Mouse (Mus musculus) CH12.LX (cell line): ENCODE results near the gene Camp. TPM values are rescaled to one million over a fixed set of nuclear protein-coding genes. Genes with fewer than 3 reads are reported as not detected.

ENCODE experiments used
- DNase-seq: peaks from one replicate; pipeline ENCODE4 v3.0.0-alpha.2; 2013; ENCODE audit errors: extremely low read depth
- H3K27ac ChIP-seq: 2 replicates; pipeline ENCODE4 v1.5.1; 2012; ENCODE audit warnings: low read depth, mild to moderate bottlenecking, control low read depth, moderate library complexity; ENCODE audit not compliant: insufficient read depth
- H3K27me3 ChIP-seq: replicated peaks from 2 replicates; pipeline ENCODE3; 2012; ENCODE audit warnings: inconsistent platforms
- H3K36me3 ChIP-seq, 2 experiments: replicated peaks in 1 of 2; 2 replicates each; pipeline versions ENCODE3 to v1.6.1; 2012; ENCODE audit warnings: inconsistent platforms in 1 of 2, low read length in 1 of 2, mild to moderate bottlenecking in 1 of 2, mixed read lengths in 1 of 2, moderate library complexity in 1 of 2; ENCODE audit not compliant: control insufficient read depth in 1 of 2, insufficient read depth in 1 of 2
- H3K4me1 ChIP-seq, 2 experiments: 2 replicates each; pipeline ENCODE4 v1.6.1; 2012; ENCODE audit warnings: inconsistent platforms in 1 of 2, moderate library complexity in 1 of 2; ENCODE audit not compliant: insufficient read depth in 2 of 2, control insufficient read depth in 1 of 2
- H3K4me2 ChIP-seq: 2 replicates; pipeline ENCODE4 v1.6.1; 2012; ENCODE audit warnings: low read depth, mild to moderate bottlenecking, control low read depth; ENCODE audit not compliant: poor library complexity, insufficient read depth, severe bottlenecking
- H3K4me3 ChIP-seq, 3 experiments: fragments of 150-350 bp in 1 of 3; sonication (generic) in 1 of 3; replicated peaks in 1 of 3; 2 replicates each; pipeline versions ENCODE3 to v1.5.1; 2011 to 2012; ENCODE audit warnings: low read depth in 2 of 3, low read length in 2 of 3, mild to moderate bottlenecking in 2 of 3, moderate library complexity in 2 of 3, control low read depth in 1 of 3, improper control_type of control experiment in 1 of 3, inconsistent platforms in 1 of 3, mixed read lengths in 1 of 3; ENCODE audit not compliant: poor library complexity in 1 of 3
- H3K79me2 ChIP-seq: replicated peaks from 2 replicates; pipeline ENCODE4 v1.6.1; 2012; ENCODE audit warnings: mild to moderate bottlenecking, moderate library complexity; ENCODE audit not compliant: control insufficient read depth, poor library complexity, insufficient read depth, severe bottlenecking; ENCODE audit errors: extremely low read depth
- H3K9ac ChIP-seq: 2 replicates; pipeline ENCODE4 v1.6.1; 2012; ENCODE audit warnings: low read depth, mild to moderate bottlenecking, control low read depth, moderate library complexity; ENCODE audit not compliant: insufficient read depth
- H3K9me3 ChIP-seq: replicated peaks from 2 replicates; pipeline ENCODE3; 2012; ENCODE audit warnings: low read length, inconsistent platforms, mixed read lengths
- BHLHE40 ChIP-seq: IDR thresholded peaks from 2 replicates; pipeline ENCODE4 v1.6.1; 2011; ENCODE audit warnings: mild to moderate bottlenecking, low read depth, low read length, improper control_type of control experiment
- CHD1 ChIP-seq: IDR thresholded peaks from 2 replicates; pipeline ENCODE4 v1.6.1; 2012; ENCODE audit warnings: low read depth, low read length, improper control_type of control experiment, inconsistent platforms
- CHD2 ChIP-seq: IDR thresholded peaks from 2 replicates; pipeline ENCODE4 v1.6.1; 2011; ENCODE audit warnings: low read length, improper control_type of control experiment
- CTCF ChIP-seq, 2 experiments: IDR thresholded peaks in 1 of 2; conservative IDR thresholded peaks in 1 of 2; 2 replicates each; pipeline ENCODE4 v1.5.1; 2011 to 2012; ENCODE audit warnings: low read depth in 2 of 2, low read length in 2 of 2, improper control_type of control experiment in 1 of 2, inconsistent platforms in 1 of 2, mild to moderate bottlenecking in 1 of 2, moderate library complexity in 1 of 2
- E2F4 ChIP-seq: IDR thresholded peaks from 2 replicates; pipeline ENCODE4 v1.6.1; 2011; ENCODE audit warnings: low read depth, low read length, improper control_type of control experiment; ENCODE audit not compliant: insufficient replicate concordance
- ELF1 ChIP-seq: IDR thresholded peaks from 2 replicates; pipeline ENCODE4 v1.6.1; 2014; ENCODE audit warnings: low read depth, mild to moderate bottlenecking, inconsistent platforms, low read length, improper control_type of control experiment
- EP300 ChIP-seq: IDR thresholded peaks from 2 replicates; pipeline ENCODE4 v1.6.1; 2011; ENCODE audit warnings: low read length, improper control_type of control experiment
- ETS1 ChIP-seq: conservative IDR thresholded peaks from 2 replicates; pipeline ENCODE4 v1.6.1; 2012; ENCODE audit warnings: low read depth, mild to moderate bottlenecking, inconsistent platforms, low read length, improper control_type of control experiment, moderate library complexity
- GABPA ChIP-seq: IDR thresholded peaks from 2 replicates; pipeline ENCODE4 v1.6.1; 2012; ENCODE audit warnings: low read depth, low read length, improper control_type of control experiment, inconsistent platforms; ENCODE audit not compliant: insufficient replicate concordance
- HCFC1 ChIP-seq: IDR thresholded peaks from 2 replicates; pipeline ENCODE4 v1.6.1; 2012; ENCODE audit warnings: low read depth, mild to moderate bottlenecking, inconsistent platforms, low read length, improper control_type of control experiment
- JUND ChIP-seq: conservative IDR thresholded peaks from 2 replicates; pipeline ENCODE4 v1.6.1; 2011; ENCODE audit warnings: low read depth, low read length, improper control_type of control experiment
- KAT2A ChIP-seq: IDR thresholded peaks from 2 replicates; pipeline ENCODE4 v1.6.1; 2012; ENCODE audit warnings: low read length, improper control_type of control experiment, inconsistent platforms; ENCODE audit not compliant: insufficient replicate concordance
- MAFK ChIP-seq: IDR thresholded peaks from 2 replicates; pipeline ENCODE4 v1.6.1; 2011; ENCODE audit warnings: low read length, improper control_type of control experiment; ENCODE audit not compliant: insufficient replicate concordance
- MAZ ChIP-seq: IDR thresholded peaks from 2 replicates; pipeline ENCODE4 v1.6.1; 2012; ENCODE audit warnings: low read depth, mild to moderate bottlenecking, inconsistent platforms, low read length, improper control_type of control experiment, moderate library complexity
- MEF2A ChIP-seq: IDR thresholded peaks from 2 replicates; pipeline ENCODE4 v1.6.1; 2014; ENCODE audit warnings: low read depth, mild to moderate bottlenecking, inconsistent platforms, low read length, improper control_type of control experiment, borderline replicate concordance
- MXI1 ChIP-seq: IDR thresholded peaks from 2 replicates; pipeline ENCODE4 v1.6.1; 2011; ENCODE audit warnings: mild to moderate bottlenecking, low read depth, low read length, improper control_type of control experiment
- NELFE ChIP-seq: IDR thresholded peaks from 2 replicates; pipeline ENCODE4 v1.6.1; 2011; ENCODE audit warnings: low read depth, low read length, improper control_type of control experiment
- PAX5 ChIP-seq: IDR thresholded peaks from 2 replicates; pipeline ENCODE4 v1.6.1; 2012; ENCODE audit warnings: low read length, inconsistent platforms, mixed read lengths
- POLR2A ChIP-seq: IDR thresholded peaks from 2 replicates; pipeline ENCODE4 v1.6.1; 2011; ENCODE audit warnings: low read depth, mild to moderate bottlenecking, improper control_type of control experiment, low read length
- POLR2AphosphoS2 ChIP-seq: IDR thresholded peaks from 2 replicates; pipeline ENCODE4 v1.6.1; 2011; ENCODE audit warnings: low read depth, low read length, improper control_type of control experiment
- RAD21 ChIP-seq: IDR thresholded peaks from 2 replicates; pipeline ENCODE4 v1.6.1; 2011; ENCODE audit warnings: low read depth, mild to moderate bottlenecking, low read length, improper control_type of control experiment, moderate library complexity
- RCOR1 ChIP-seq: conservative IDR thresholded peaks from 2 replicates; pipeline ENCODE4 v1.6.1; 2012; ENCODE audit warnings: low read depth, mild to moderate bottlenecking, inconsistent platforms, low read length, improper control_type of control experiment
- SIN3A ChIP-seq: IDR thresholded peaks from 2 replicates; pipeline ENCODE4 v1.6.1; 2012; ENCODE audit warnings: low read length, improper control_type of control experiment, inconsistent platforms
- SMC3 ChIP-seq: IDR thresholded peaks from 2 replicates; pipeline ENCODE4 v1.6.1; 2011; ENCODE audit warnings: low read depth, low read length, improper control_type of control experiment
- TBP ChIP-seq: conservative IDR thresholded peaks from 2 replicates; pipeline ENCODE4 v1.6.1; 2011; ENCODE audit warnings: low read depth, low read length, improper control_type of control experiment
- TCF12 ChIP-seq: IDR thresholded peaks from 2 replicates; pipeline ENCODE4 v1.6.1; 2014; ENCODE audit warnings: low read depth, mild to moderate bottlenecking, inconsistent platforms, low read length, improper control_type of control experiment
- UBTF ChIP-seq: IDR thresholded peaks from 2 replicates; pipeline ENCODE4 v1.6.1; 2012; ENCODE audit warnings: low read depth, mild to moderate bottlenecking, inconsistent platforms, low read length, improper control_type of control experiment, moderate library complexity
- USF1 ChIP-seq: IDR thresholded peaks from 2 replicates; pipeline ENCODE4 v1.6.1; 2014; ENCODE audit warnings: low read depth, mild to moderate bottlenecking, inconsistent platforms, low read length, improper control_type of control experiment
- USF2 ChIP-seq: conservative IDR thresholded peaks from 2 replicates; pipeline ENCODE4 v1.6.1; 2011; ENCODE audit warnings: low read depth, low read length, improper control_type of control experiment
- ZC3H11A ChIP-seq: IDR thresholded peaks from 2 replicates; pipeline ENCODE4 v1.6.1; 2012; ENCODE audit warnings: low read depth, mild to moderate bottlenecking, inconsistent platforms, low read length, improper control_type of control experiment
- ZKSCAN1 ChIP-seq: IDR thresholded peaks from 2 replicates; pipeline ENCODE4 v1.6.1; 2012; ENCODE audit warnings: low read depth, inconsistent platforms, low read length, improper control_type of control experiment, borderline replicate concordance
- ZMIZ1 ChIP-seq: IDR thresholded peaks from 2 replicates; pipeline ENCODE4 v1.6.1; 2012; ENCODE audit warnings: low read depth, mild to moderate bottlenecking, inconsistent platforms, low read length, improper control_type of control experiment
- ZNF384 ChIP-seq: IDR thresholded peaks from 2 replicates; pipeline ENCODE4 v1.6.1; 2012; ENCODE audit warnings: low read depth, low read length, improper control_type of control experiment, inconsistent platforms
- dilution Hi-C: fragments of 300-500 bp; cut with MboI; formaldehyde crosslinking; loops from 2 replicates; pipeline ENCODE4 v1.14.3; 2020; ENCODE audit warnings: low sequenced_read_pairs; ENCODE audit not compliant: extremely low pct_unique_long_range_greater_than_20kb, extremely low pct_ligation_motif_present
- in situ Hi-C: fragments of 300-500 bp; cut with MboI; formaldehyde crosslinking; loops from 3 replicates; pipeline ENCODE4 v1.14.3; 2019; ENCODE audit warnings: low sequenced_read_pairs, low pct_ligation_motif_present, low pct_unique_long_range_greater_than_20kb, mixed read lengths
- polyA plus RNA-seq: library from polyadenylated mRNA; unstranded; fragments of >175 nt; gene quantifications from 2 replicates; pipeline ENCODE4 v1.2.1, GENCODE M21; 2012; ENCODE audit warnings: low read depth; ENCODE audit not compliant: insufficient read length
- total RNA-seq, 2 experiments: library from RNA; depleted of rRNA; stranded (reverse); fragments of 300-350 nt in 1 of 2; fragments of >200 nt in 1 of 2; gene quantifications; 2 replicates each; pipeline ENCODE4 v1.2.3; 2012 to 2014

Gene Camp
- total and polyA plus RNA-seq, 3 experiments = not detected

- Histone ChIP-seq H3K9ac (no peak overlapping the region), H3K27ac (no peak overlapping the region), H3K4me3 (no peak overlapping the region), H3K4me2 (no peak overlapping the region), H3K4me1 (peaks cover 2 to 24% of the 10 kb centered on the region in 2 experiments; a peak in 3 of 4 replicates)
- in situ Hi-C loops = loop anchor here (25.0 kb wide), 1 partner anchor 179 kb away; no protein-coding TSS in a partner anchor
- dilution Hi-C loops = no loop called here
- no peak for DNase-seq
- no peak for TF ChIP-seq ELF1
- TF ChIP-seq EP300 = no peak
- no peak for TF ChIP-seq HCFC1
- TF ChIP-seq USF1 = no peak
- no peak for TF ChIP-seq ZC3H11A
- TF ChIP-seq POLR2A = no peak
- no peak for TF ChIP-seq ZMIZ1
- TF ChIP-seq CHD2 = no peak
- TF ChIP-seq MAFK = no peak
- TF ChIP-seq ETS1 = no peak
- TF ChIP-seq CTCF (conservative IDR thresholded peaks at IDR 0.05 in 1 of 2, IDR thresholded peaks at IDR 0.05 in 1 of 2; ENCODE audit: low read depth in 2 of 2, low read length in 2 of 2) = no peak
- TF ChIP-seq TBP = no peak
- TF ChIP-seq, all 38 proteins: peak for 0
- Histone ChIP-seq H3K36me3 (no peaks in the 10 kb centered on the region), H3K9me3 (no peaks in the 10 kb centered on the region), H3K27me3 (peaks cover 25% of the 10 kb centered on the region), H3K79me2 (no peaks in the 10 kb centered on the region)
These were observed 16.8 kb upstream of the Camp start for GRCm38 (mm10) chr9:109866218-109866617.

- peaks cover 0 to 16% of the 10 kb centered on the region in 2 experiments; a peak in 2 of 4 replicates for H3K4me1 ChIP-seq
- H3K27me3 ChIP-seq = peaks cover 37% of the 10 kb centered on the region
- in situ Hi-C loops (loop anchor here (25.0 kb wide), 1 partner anchor 176 kb away; no protein-coding TSS in a partner anchor), dilution Hi-C loops (no loop called here)
- no peaks in the 10 kb centered on the region for H3K79me2 ChIP-seq
- peak overlapping the region; percentile 29; the same call in 1 of the 2 replicates for H3K9ac ChIP-seq
- H3K4me2 ChIP-seq = peak overlapping the region; percentile 80
- no peaks in the 10 kb centered on the region for H3K9me3 ChIP-seq
- DNase-seq = peak; percentile 56
- H3K36me3 ChIP-seq = no peaks in the 10 kb centered on the region
- H3K4me3 ChIP-seq = peak overlapping the region in 1 of 3 experiments; percentile 26
- H3K27ac ChIP-seq = no peak overlapping the region
- TF ChIP-seq RCOR1 (no peak), SIN3A (no peak), MXI1 (no peak), MEF2A (no peak), CHD2 (peak; percentile 71; the same call in 1 of the 2 replicates), POLR2AphosphoS2 (no peak), KAT2A (no peak), GABPA (no peak), JUND (no peak; the same call in 1 of the 2 replicates), MAZ (no peak), CHD1 (no peak), HCFC1 (no peak; the same call in 1 of the 2 replicates), UBTF (no peak), ZC3H11A (no peak), PAX5 (no peak), E2F4 (no peak), ZNF384 (no peak), ZKSCAN1 (no peak), RAD21 (no peak), TCF12 (no peak), USF2 (no peak), POLR2A (peak; percentile 13; the same call in 1 of the 2 replicates), NELFE (no peak), SMC3 (no peak), BHLHE40 (peak; percentile 9; the same call in 1 of the 2 replicates), ELF1 (no peak)
These were observed 13.7 kb upstream of the Camp start for GRCm38 (mm10) chr9:109863085-109863484.
